In the genomic region with DNA sequence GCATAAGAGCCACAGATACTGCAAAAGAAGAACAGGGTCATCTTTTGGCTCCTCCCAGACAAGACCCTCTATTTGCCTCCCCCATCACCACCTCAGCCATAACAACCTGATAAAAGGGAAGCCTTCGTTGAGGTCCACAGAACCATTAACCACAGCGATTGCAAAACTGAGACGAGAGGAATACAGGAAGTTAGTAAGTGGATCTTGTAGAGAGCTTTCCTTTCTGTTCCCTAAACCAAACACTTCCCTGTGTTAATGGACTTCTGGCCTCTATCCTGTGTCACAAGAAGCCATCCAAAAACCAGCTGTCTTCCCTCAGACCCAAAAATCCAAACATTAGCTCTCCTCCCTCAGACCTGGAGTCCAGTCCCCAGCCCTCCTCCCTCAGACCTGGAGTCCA, we compare ENCODE assay signal across 16 mouse cellular contexts. TPM values are rescaled to one million over a fixed set of nuclear protein-coding genes. Genes with fewer than 3 reads are reported as not detected.
DNase-seq lines count a peak whose midpoint lies in the region; ATAC-seq and TF ChIP-seq lines count a peak whose summit lies in the region.
"Had no signal": no experiment of that assay in that cellular context is flagged by ENCODE, and none has a peak within 500 bp of the region (broad histone marks: within the 10 kb centered on the region; RNA-seq: fewer than 3 reads in every experiment).

No protein-coding gene starts in this region.

- intact Hi-C loops in heart, postnatal 14 days (cut with DNase I): no loop called here

- TF ChIP-seq CTCF in MEL (IDR thresholded peaks at IDR 0.05 in 2 of 3, conservative IDR thresholded peaks at IDR 0.05 in 1 of 3; ENCODE audit: control insufficient read depth in 1 of 3, insufficient read depth in 1 of 3, low read depth in 2 of 3, low read length in 3 of 3, poor library complexity in 1 of 3, severe bottlenecking in 1 of 3): no peak

- H3K27me3 ChIP-seq in MEL (ENCODE audit: control insufficient read depth in 1 of 2, insufficient read depth in 2 of 2, low read length in 2 of 2): no peaks in the 10 kb centered on the region
- no peaks in the 10 kb centered on the region for H3K27me3 ChIP-seq in intestine, embryonic 16.5 days (replicated peaks; ENCODE audit: control insufficient read depth, insufficient read depth, low read length)

- H3K27ac ChIP-seq in MEL (ENCODE audit: control insufficient read depth, low read depth, low read length): no peak overlapping the region
- peak overlapping the region; percentile 87 for H3K27ac ChIP-seq in intestine, embryonic 16.5 days (ENCODE audit: low read length)

- WGBS in intestine, embryonic 16.5 days: 22% methylated on average over 3 of the region's 3 CpGs

- peak overlapping the region; percentile 71 for H3K4me2 ChIP-seq in intestine, embryonic 16.5 days (ENCODE audit: low read depth, low read length)

- peaks cover 0 to 7% of the 10 kb centered on the region in 2 experiments; a peak in 2 of 4 replicates for H3K36me3 ChIP-seq in MEL (ENCODE audit: control insufficient read depth in 1 of 2, insufficient read depth in 2 of 2, low read length in 2 of 2)
- H3K36me3 ChIP-seq in intestine, embryonic 16.5 days (ENCODE audit: control insufficient read depth, insufficient read depth, low read length): no peaks in the 10 kb centered on the region

- no peak for TF ChIP-seq EP300 in MEL (IDR thresholded peaks at IDR 0.05; ENCODE audit: low read depth in 1 of 2, low read length in 2 of 2)

- DNase-seq in heart, adult 9 months (ENCODE audit: low spot score in 2 of 2): peak; percentile 14 to 24
- DNase-seq in heart, postnatal 14 days: no peak
- DNase-seq in MEL (ENCODE audit: low read depth, low spot score): peak; percentile 57
- no peak for DNase-seq in frontal cortex, postnatal 36 days (ENCODE audit: low spot score in 2 of 2)
- no peak for DNase-seq in frontal cortex, postnatal 25 days (ENCODE audit: low spot score in 2 of 2)
- no peak for DNase-seq in kidney, adult 18-20 months
- DNase-seq: adrenal gland, postnatal 14 days; cerebellum, adult 11-12 months; embryo, embryonic 11 days; forebrain, postnatal 0 days; heart, postnatal 4 days; layer of hippocampus, adult 9-11 months had no signal

- no peaks in the 10 kb centered on the region for H3K9me3 ChIP-seq in MEL (replicated peaks; ENCODE audit: insufficient read depth, low read length)
- no peaks in the 10 kb centered on the region for H3K9me3 ChIP-seq in intestine, embryonic 16.5 days (ENCODE audit: control insufficient read depth, low read length)

- H3K79me2 ChIP-seq in MEL (ENCODE audit: control insufficient read depth, insufficient read depth, low read length, poor library complexity): no peaks in the 10 kb centered on the region

- no peak for TF ChIP-seq POLR2A in MEL (IDR thresholded peaks at IDR 0.05; ENCODE audit: control insufficient read depth in 1 of 2, insufficient read depth in 1 of 2, low read depth in 1 of 2, low read length in 2 of 2, poor library complexity in 1 of 2)

- ATAC-seq in intestine, embryonic 16.5 days: peak; percentile 31
- ATAC-seq in megakaryocyte-erythroid progenitor cell, adult 5-6 weeks (replicated peaks; ENCODE audit: low FRiP score, low TSS enrichment, poor library complexity, severe bottlenecking): 0 out of 2 replicates have a peak, but pooled peaks have one; percentile 25

- TF ChIP-seq RAD21 in MEL (IDR thresholded peaks at IDR 0.05; ENCODE audit: low read depth, low read length): no peak

- peaks cover 0 to 18% of the 10 kb centered on the region in 2 experiments; a peak in 3 of 4 replicates for H3K4me1 ChIP-seq in MEL (ENCODE audit: control insufficient read depth in 1 of 2, insufficient read depth in 2 of 2, low read length in 2 of 2)
- H3K4me1 ChIP-seq in intestine, embryonic 16.5 days (ENCODE audit: control insufficient read depth, insufficient read depth, low read length): peaks cover 19% of the 10 kb centered on the region

- peak overlapping the region; percentile 8 to 53; a peak in 3 of 4 replicates for H3K4me3 ChIP-seq in MEL (ENCODE audit: control insufficient read depth in 1 of 2, insufficient read depth in 1 of 2, low read depth in 2 of 2, low read length in 2 of 2)
- H3K4me3 ChIP-seq in intestine, embryonic 16.5 days (ENCODE audit: low read length): peak overlapping the region; percentile 49
- H3K4me3 ChIP-seq: myocyte had no signal

- peak overlapping the region; percentile 32; the same call in 1 of the 2 replicates for H3K9ac ChIP-seq in MEL (ENCODE audit: control insufficient read depth, low read depth, low read length, poor library complexity, severe bottlenecking)
- H3K9ac ChIP-seq in intestine, embryonic 16.5 days (ENCODE audit: low read depth, low read length): peak overlapping the region; percentile 44

TF ChIP-seq in MEL, 35 proteins besides CTCF, POLR2A, EP300 and RAD21:
- TF ChIP-seq E2F4 (IDR thresholded peaks at IDR 0.05; ENCODE audit: borderline replicate concordance, low read depth, low read length): no peak
- TF ChIP-seq JUND (IDR thresholded peaks at IDR 0.05; ENCODE audit: low read depth, low read length): no peak
- TF ChIP-seq NELFE (IDR thresholded peaks at IDR 0.05; ENCODE audit: low read depth, low read length): no peak
- TF ChIP-seq BHLHE40 (IDR thresholded peaks at IDR 0.05; ENCODE audit: borderline replicate concordance, low read depth, low read length): no peak
- no peak for TF ChIP-seq USF2 (IDR thresholded peaks at IDR 0.05; ENCODE audit: borderline replicate concordance in 1 of 2, insufficient read depth in 1 of 2, low read depth in 1 of 2, low read length in 2 of 2)
- no peak for TF ChIP-seq USF1 (IDR thresholded peaks at IDR 0.05; ENCODE audit: low read depth, low read length)
- TF ChIP-seq TAL1 (IDR thresholded peaks at IDR 0.05; ENCODE audit: low read length): no peak
- TF ChIP-seq KAT2A (conservative IDR thresholded peaks at IDR 0.05; ENCODE audit: low read depth, low read length): no peak
- no peak for TF ChIP-seq NRF1 (IDR thresholded peaks at IDR 0.05; ENCODE audit: insufficient read depth, low read depth, low read length, poor library complexity, severe bottlenecking)
- no peak for TF ChIP-seq MYB (IDR thresholded peaks at IDR 0.05; ENCODE audit: low read depth, low read length)
- TF ChIP-seq SIN3A (IDR thresholded peaks at IDR 0.05; ENCODE audit: low read length): no peak
- no peak for TF ChIP-seq SMC3 (IDR thresholded peaks at IDR 0.05; ENCODE audit: low read depth, low read length)
- no peak for TF ChIP-seq ZC3H11A (IDR thresholded peaks at IDR 0.05; ENCODE audit: low read depth, low read length)
- TF ChIP-seq ZKSCAN1 (IDR thresholded peaks at IDR 0.05; ENCODE audit: low read depth, low read length): no peak
- TF ChIP-seq ETS1 (IDR thresholded peaks at IDR 0.05; ENCODE audit: low read depth, low read length): no peak

RNA-seq across cellular contexts. Expression of a gene that starts 0.7 kb away (rescaled TPM):
- not detected for total RNA-seq in heart, postnatal 14 days (2021)
- total RNA-seq in MEL (2012; rRNA removed): 0.31 and 0.39 TPM in 2 replicates
- polyA plus RNA-seq in MEL (2012; ENCODE audit: insufficient read depth in 1 of 2, insufficient read length in 2 of 2, low read depth in 1 of 2, low replicate concordance in 2 of 2, missing spikeins in 1 of 2): 1 to 10 TPM in 1 of 2 experiments, not detected in 1; 1.4 TPM
- 4.4 and 5.4 TPM in 2 replicates for polyA plus RNA-seq in intestine, embryonic 16.5 days (2015; fragmentation: Nextera tagmentation; extraction: Ambion mirVana)
- total RNA-seq in megakaryocyte-erythroid progenitor cell, adult 5-6 weeks (2014; fragmentation: Nextera tagmentation): not detected in 2 replicates
- 0.33 and 1.1 TPM in 2 replicates for total RNA-seq in megakaryocyte-erythroid progenitor cell, adult 5-6 weeks (2017)
- total RNA-seq: forebrain, postnatal 0 days; left cerebral cortex, postnatal 25 days had no signal
- polyA plus RNA-seq: forebrain, postnatal 0 days had no signal

RNA-seq across cellular contexts. Expression of a gene that starts 15.6 kb away (rescaled TPM):
- 10 to 100 TPM; 30.5 to 31.9 TPM for total RNA-seq in heart, postnatal 14 days (2021)
- 21.0 and 21.8 TPM in 2 replicates for total RNA-seq in MEL (2012; rRNA removed)
- 10 to 100 TPM in 1 of 2 experiments, not detected in 1; 60.2 TPM for polyA plus RNA-seq in MEL (2012; ENCODE audit: insufficient read depth in 1 of 2, insufficient read length in 2 of 2, low read depth in 1 of 2, low replicate concordance in 2 of 2, missing spikeins in 1 of 2)
- 66.7 and 76.0 TPM in 2 replicates for polyA plus RNA-seq in intestine, embryonic 16.5 days (2015; fragmentation: Nextera tagmentation; extraction: Ambion mirVana)
- 75.8 and 96.3 TPM in 2 replicates for total RNA-seq in megakaryocyte-erythroid progenitor cell, adult 5-6 weeks (2014; fragmentation: Nextera tagmentation)
- 25.6 and 52.4 TPM in 2 replicates for total RNA-seq in megakaryocyte-erythroid progenitor cell, adult 5-6 weeks (2017)

RNA-seq across cellular contexts. Expression of a gene that starts 28.5 kb away (rescaled TPM):
- total RNA-seq in heart, postnatal 14 days (2021): 1 to 10 TPM; 5.2 to 7.0 TPM
- 4.6 and 8.7 TPM in 2 replicates for total RNA-seq in MEL (2012; rRNA removed)
- 10 to 100 TPM in 1 of 2 experiments, not detected in 1; 36.3 TPM for polyA plus RNA-seq in MEL (2012; ENCODE audit: insufficient read depth in 1 of 2, insufficient read length in 2 of 2, low read depth in 1 of 2, low replicate concordance in 2 of 2, missing spikeins in 1 of 2)
- 38.1 and 50.6 TPM in 2 replicates for polyA plus RNA-seq in intestine, embryonic 16.5 days (2015; fragmentation: Nextera tagmentation; extraction: Ambion mirVana)
- total RNA-seq in megakaryocyte-erythroid progenitor cell, adult 5-6 weeks (2014; fragmentation: Nextera tagmentation): 279 and 377 TPM in 2 replicates
- 151 and 283 TPM in 2 replicates for total RNA-seq in megakaryocyte-erythroid progenitor cell, adult 5-6 weeks (2017)

RNA-seq across cellular contexts. Expression of a gene that starts 34.0 kb away (rescaled TPM):
- 1 to 10 TPM; 1.6 to 1.8 TPM for total RNA-seq in heart, postnatal 14 days (2021)
- not detected in 2 replicates for total RNA-seq in MEL (2012; rRNA removed)
- polyA plus RNA-seq in MEL (2012; ENCODE audit: insufficient read depth in 1 of 2, insufficient read length in 2 of 2, low read depth in 1 of 2, low replicate concordance in 2 of 2, missing spikeins in 1 of 2): under 1 TPM in 1 of 2 experiments, not detected in 1; 0.06 TPM
- 0.86 and 1.4 TPM in 2 replicates for polyA plus RNA-seq in intestine, embryonic 16.5 days (2015; fragmentation: Nextera tagmentation; extraction: Ambion mirVana)
- total RNA-seq in megakaryocyte-erythroid progenitor cell, adult 5-6 weeks (2014; fragmentation: Nextera tagmentation): not detected in 2 replicates
- total RNA-seq in megakaryocyte-erythroid progenitor cell, adult 5-6 weeks (2017): not detected in 2 replicates

RNA-seq across cellular contexts. Expression of a gene that starts 39.5 kb away (rescaled TPM):
- total RNA-seq in heart, postnatal 14 days (2021): 10 to 100 TPM; 29.2 to 33.7 TPM
- total RNA-seq in MEL (2012; rRNA removed): 101 and 111 TPM in 2 replicates
- 100 to 1,000 TPM in 1 of 2 experiments, not detected in 1; 101 TPM for polyA plus RNA-seq in MEL (2012; ENCODE audit: insufficient read depth in 1 of 2, insufficient read length in 2 of 2, low read depth in 1 of 2, low replicate concordance in 2 of 2, missing spikeins in 1 of 2)
- 84.9 and 95.4 TPM in 2 replicates for polyA plus RNA-seq in intestine, embryonic 16.5 days (2015; fragmentation: Nextera tagmentation; extraction: Ambion mirVana)
- total RNA-seq in megakaryocyte-erythroid progenitor cell, adult 5-6 weeks (2014; fragmentation: Nextera tagmentation): 69.0 and 77.0 TPM in 2 replicates
- 44.9 and 47.4 TPM in 2 replicates for total RNA-seq in megakaryocyte-erythroid progenitor cell, adult 5-6 weeks (2017)

Comparison
In these comparisons a context has a peak if more than half of its experiments do, and no peak if none do; other contexts are left out.
1. DNase-seq: peak in heart, adult 9 months (2 of 2) and MEL (single experiment); none in heart, postnatal 14 days (0 of 2), frontal cortex, postnatal 36 days (0 of 2), frontal cortex, postnatal 25 days (0 of 2) and kidney, adult 18-20 months (single experiment).
2. RNA of a gene that starts 28.5 kb away (total RNA-seq): 151 to 377 TPM in megakaryocyte-erythroid progenitor cell, adult 5-6 weeks; 4.6 to 8.7 TPM in MEL and 5.2 to 7.0 TPM in heart, postnatal 14 days; every median in the first group is over 10 times any median in the second.